8 mouse cellular contexts compared by ENCODE assay signal in the genomic region with DNA sequence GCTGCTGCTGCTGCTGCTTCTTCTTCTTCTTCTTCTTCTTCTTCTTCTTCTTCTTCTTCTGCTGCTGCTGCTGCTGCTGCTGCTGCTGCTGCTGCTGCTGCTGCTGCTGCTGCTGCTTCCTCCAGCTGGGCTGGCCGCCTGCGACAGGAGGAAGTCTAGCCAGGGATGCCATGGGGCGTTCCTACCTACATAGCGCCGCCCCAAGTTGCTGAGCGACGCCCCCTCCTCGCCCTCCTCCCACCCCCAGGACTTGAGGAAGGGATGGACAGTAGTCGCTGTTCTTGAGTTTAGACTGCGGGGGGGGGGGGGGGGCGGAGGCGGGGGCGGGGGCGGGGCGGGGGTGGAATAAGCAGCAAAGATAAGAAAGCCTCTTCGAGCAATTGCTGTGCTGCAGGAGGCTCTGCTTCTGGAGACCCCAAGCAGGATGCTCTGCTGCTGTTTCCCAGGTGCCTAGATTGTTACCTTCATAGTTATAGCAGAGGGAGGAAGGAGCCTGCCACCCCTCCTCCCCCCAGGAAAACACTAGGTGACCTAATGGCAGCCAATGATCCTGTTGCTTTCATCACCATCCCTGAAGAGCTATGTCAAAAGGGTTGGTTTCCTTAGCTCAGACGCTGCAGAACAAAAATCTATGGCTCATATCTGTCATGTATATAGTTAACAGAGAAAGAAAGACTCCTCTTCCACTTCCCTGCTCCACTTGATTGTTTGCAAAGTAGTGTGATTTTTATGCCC. TPM values are rescaled to one million over a fixed set of nuclear protein-coding genes. Genes with fewer than 3 reads are reported as not detected.
DNase-seq lines count a peak whose midpoint lies in the region; ATAC-seq lines count a peak whose summit lies in the region.

A gene (minus strand): TSS at position 685 of the 735 bp plus-strand sequence.

- intact Hi-C loops in left cerebral cortex, postnatal 14 days (cut with DNase I) = no loop called here

- ATAC-seq in hindbrain, embryonic 14.5 days (ENCODE audit: low FRiP score) = peak; percentile 95
- peak; percentile 95 for ATAC-seq in megakaryocyte progenitor cell, adult 5-6 weeks (replicated peaks; ENCODE audit: poor library complexity)

- H3K36me3 ChIP-seq in hindbrain, embryonic 14.5 days (replicated peaks; ENCODE audit: control insufficient read depth, insufficient read depth) = no peaks in the 10 kb centered on the region

- no peaks in the 10 kb centered on the region for H3K27me3 ChIP-seq in hindbrain, embryonic 14.5 days (ENCODE audit: control insufficient read depth, insufficient read depth, low read length)

- DNase-seq in layer of hippocampus, adult 11-12 months (ENCODE audit: low spot score) = peak; percentile 35
- DNase-seq in layer of hippocampus, postnatal 36 days = no peak
- peak; percentile 16 to 48 for DNase-seq in cerebellum, postnatal 14 days
- peak; percentile 9 for DNase-seq in frontal cortex, postnatal 25 days (ENCODE audit: low spot score in 2 of 2)
- DNase-seq in hindbrain, embryonic 14.5 days (ENCODE audit: low spot score) = no peak
- DNase-seq in left cerebral cortex, postnatal 14 days (ENCODE audit: low spot score in 2 of 2) = peak; percentile 18 to 55
- peak; percentile 28 for DNase-seq in right cerebral cortex, postnatal 14 days

- WGBS in hindbrain, embryonic 14.5 days = 9% methylated on average over 7 of the region's 17 CpGs

- no peaks in the 10 kb centered on the region for H3K9me3 ChIP-seq in hindbrain, embryonic 14.5 days (ENCODE audit: control insufficient read depth, low read length)

- H3K4me2 ChIP-seq in hindbrain, embryonic 14.5 days (replicated peaks) = peak within 1 kb of the TSS; percentile 50

- peak within 1 kb of the TSS; percentile 44 for H3K4me3 ChIP-seq in hindbrain, embryonic 14.5 days (replicated peaks; ENCODE audit: low read length)

- 0 out of 2 replicates have a peak within 1 kb of the TSS, but pooled peaks have one; percentile 14 for H3K27ac ChIP-seq in hindbrain, embryonic 14.5 days

- no peaks in the 10 kb centered on the region for H3K4me1 ChIP-seq in hindbrain, embryonic 14.5 days (replicated peaks; ENCODE audit: control insufficient read depth, insufficient read depth, low read length)

- H3K9ac ChIP-seq in hindbrain, embryonic 14.5 days = peak within 1 kb of the TSS; percentile 39

RNA-seq across cellular contexts. Expression of the gene that starts here (rescaled TPM):
- total RNA-seq in layer of hippocampus, postnatal 36 days (2021) = 1 to 10 TPM; 1.6 to 2.4 TPM
- 2.4 TPM in 2 replicates for polyA plus RNA-seq in hindbrain, embryonic 14.5 days (2014; fragmentation: Nextera tagmentation; extraction: Ambion mirVana)
- 1 to 10 TPM; 1.8 to 2.4 TPM for total RNA-seq in left cerebral cortex, postnatal 14 days (2021)
- 3.4 and 4.1 TPM in 2 replicates for total RNA-seq in megakaryocyte progenitor cell, adult 5-6 weeks (2015)
- 2.0 and 2.5 TPM in 2 replicates for total RNA-seq in megakaryocyte progenitor cell, adult 5-6 weeks (2017)

Comparison
In these comparisons a context has a peak if more than half of its experiments do, and no peak if none do; other contexts are left out.
1. DNase-seq: peak in layer of hippocampus, adult 11-12 months (single experiment), cerebellum, postnatal 14 days (2 of 2), frontal cortex, postnatal 25 days (2 of 2), left cerebral cortex, postnatal 14 days (2 of 2) and right cerebral cortex, postnatal 14 days (single experiment); none in layer of hippocampus, postnatal 36 days (0 of 2) and hindbrain, embryonic 14.5 days (single experiment).